8 mouse cellular contexts compared by ENCODE assay signal in genomic region chr9:55937224-55937663, GRCm38 (mm10). TPM values are rescaled to one million over a fixed set of nuclear protein-coding genes. Genes with fewer than 3 reads are reported as not detected.
DNase-seq lines count a peak whose midpoint lies in the region; ATAC-seq and TF ChIP-seq lines count a peak whose summit lies in the region.

No protein-coding gene starts in this region.

- H3K4me2 ChIP-seq in lung, embryonic 14.5 days: peak overlapping the region; percentile 71
- peak overlapping the region; percentile 69 for H3K4me2 ChIP-seq in forebrain, postnatal 0 days (ENCODE audit: low read depth)
- H3K4me2 ChIP-seq in neural tube, embryonic 11.5 days (ENCODE audit: low read depth): peak overlapping the region; percentile 63

- no peaks in the 10 kb centered on the region for H3K9me3 ChIP-seq in lung, embryonic 14.5 days (ENCODE audit: low read depth, low read length)
- no peaks in the 10 kb centered on the region for H3K9me3 ChIP-seq in forebrain, postnatal 0 days (ENCODE audit: low read length)
- no peaks in the 10 kb centered on the region for H3K9me3 ChIP-seq in neural tube, embryonic 11.5 days (ENCODE audit: control insufficient read depth, low read length)

- 0 out of 2 replicates have a peak, but pooled peaks have one; percentile 7 for TF ChIP-seq CTCF in lung, embryonic 14.5 days (IDR thresholded peaks at IDR 0.05; ENCODE audit: low read depth)
- no peak for TF ChIP-seq CTCF in bone marrow macrophage, adult 2 months (IDR thresholded peaks at IDR 0.05; ENCODE audit: low read depth, low read length)
- peak; percentile 36 for TF ChIP-seq CTCF in forebrain, postnatal 0 days (IDR thresholded peaks at IDR 0.05; ENCODE audit: low read depth)

- H3K27me3 ChIP-seq in lung, embryonic 14.5 days (ENCODE audit: insufficient read depth, low read length): no peaks in the 10 kb centered on the region
- H3K27me3 ChIP-seq in forebrain, postnatal 0 days (ENCODE audit: insufficient read depth, low read length): no peaks in the 10 kb centered on the region
- H3K27me3 ChIP-seq in neural tube, embryonic 11.5 days (ENCODE audit: control insufficient read depth, insufficient read depth, low read length): no peaks in the 10 kb centered on the region

- TF ChIP-seq POLR2A in bone marrow macrophage, adult 2 months (IDR thresholded peaks at IDR 0.05; ENCODE audit: borderline replicate concordance, low read depth, low read length): no peak

- DNase-seq in lung, embryonic 14.5 days: peak; percentile 22
- DNase-seq in lung, postnatal 14 days: no peak
- DNase-seq in forebrain, postnatal 0 days: peak; percentile 52
- peak; percentile 24 to 31 for DNase-seq in kidney, postnatal 4 days
- peak; percentile 10 for DNase-seq in neural tube, embryonic 11.5 days (ENCODE audit: low spot score)
- DNase-seq in gastrocnemius, postnatal 4 days (ENCODE audit: low spot score in 2 of 2): no peak
- no peak for DNase-seq in adipocyte (ENCODE audit: low spot score)

- H3K27ac ChIP-seq in lung, embryonic 14.5 days (ENCODE audit: low read depth): peak overlapping the region; percentile 85
- no peak overlapping the region for H3K27ac ChIP-seq in bone marrow macrophage, adult 2 months (ENCODE audit: insufficient read depth, low read depth, low read length)
- peak overlapping the region; percentile 86 for H3K27ac ChIP-seq in forebrain, postnatal 0 days (ENCODE audit: low read depth, low read length)
- H3K27ac ChIP-seq in neural tube, embryonic 11.5 days (ENCODE audit: low read depth, low read length): no peak overlapping the region

- 41% methylated on average over 5 of the region's 5 CpGs for WGBS in lung, embryonic 14.5 days
- 25% methylated on average over 5 of the region's 5 CpGs for WGBS in forebrain, postnatal 0 days
- WGBS in neural tube, embryonic 11.5 days: 43% methylated on average over 5 of the region's 5 CpGs

- H3K4me3 ChIP-seq in lung, embryonic 14.5 days (ENCODE audit: low read depth, low read length): peak overlapping the region; percentile 71
- H3K4me3 ChIP-seq in bone marrow macrophage, adult 2 months (ENCODE audit: insufficient read depth, low read length): peak overlapping the region; percentile 87
- peak overlapping the region; percentile 76 for H3K4me3 ChIP-seq in forebrain, postnatal 0 days (ENCODE audit: low read depth, low read length)
- H3K4me3 ChIP-seq in neural tube, embryonic 11.5 days (ENCODE audit: low read depth, low read length): peak overlapping the region; percentile 58

- peak overlapping the region; percentile 76 for H3K9ac ChIP-seq in lung, embryonic 14.5 days
- peak overlapping the region; percentile 90 for H3K9ac ChIP-seq in forebrain, postnatal 0 days
- H3K9ac ChIP-seq in neural tube, embryonic 11.5 days (ENCODE audit: low read length): peak overlapping the region; percentile 81

- ATAC-seq in lung, embryonic 14.5 days (ENCODE audit: insufficient read depth): no peak
- no peak for ATAC-seq in forebrain, postnatal 0 days
- ATAC-seq in neural tube, embryonic 11.5 days (ENCODE audit: insufficient read depth, low FRiP score, low TSS enrichment): no peak

- H3K4me1 ChIP-seq in lung, embryonic 14.5 days (ENCODE audit: insufficient read depth): no peaks in the 10 kb centered on the region; the same call in 1 of the 2 replicates
- peaks cover 13% of the 10 kb centered on the region for H3K4me1 ChIP-seq in bone marrow macrophage, adult 2 months (ENCODE audit: control insufficient read depth, insufficient read depth, low read length)
- peaks cover 4% of the 10 kb centered on the region; the same call in 1 of the 2 replicates for H3K4me1 ChIP-seq in forebrain, postnatal 0 days (ENCODE audit: insufficient read depth)
- H3K4me1 ChIP-seq in neural tube, embryonic 11.5 days (ENCODE audit: control insufficient read depth, insufficient read depth, low read length): peaks cover 5% of the 10 kb centered on the region; the same call in 1 of the 2 replicates

- H3K36me3 ChIP-seq in lung, embryonic 14.5 days (ENCODE audit: insufficient read depth): no peaks in the 10 kb centered on the region
- no peaks in the 10 kb centered on the region for H3K36me3 ChIP-seq in forebrain, postnatal 0 days (ENCODE audit: insufficient read depth)
- no peaks in the 10 kb centered on the region for H3K36me3 ChIP-seq in neural tube, embryonic 11.5 days (ENCODE audit: control insufficient read depth, insufficient read depth, low read length)

RNA-seq across cellular contexts. Expression of gene Scaper, which starts 0.7 kb away (rescaled TPM):
- 6.0 and 7.1 TPM in 2 replicates for polyA plus RNA-seq in lung, embryonic 14.5 days (2014; fragmentation: Nextera tagmentation; extraction: Ambion mirVana)
- 11.6 and 12.1 TPM in 2 replicates for polyA plus RNA-seq in bone marrow macrophage, adult 2 months (2012; ENCODE audit: insufficient read depth, insufficient read length, missing spikeins)
- total RNA-seq in forebrain, postnatal 0 days (2014; rRNA removed): 43.3 and 48.8 TPM in 2 replicates
- polyA plus RNA-seq in forebrain, postnatal 0 days (2015; fragmentation: Nextera tagmentation; extraction: Ambion mirVana): 25.2 and 33.0 TPM in 2 replicates
- polyA plus RNA-seq in neural tube, embryonic 11.5 days (2014; fragmentation: Nextera tagmentation; extraction: Ambion mirVana): 13.2 and 13.7 TPM in 2 replicates
- 10 to 100 TPM; 14.1 to 14.3 TPM for total RNA-seq in gastrocnemius, postnatal 4 days (2021)

Comparison
In these comparisons a context has a peak if more than half of its experiments do, and no peak if none do; other contexts are left out.
1. DNase-seq: peak in lung, embryonic 14.5 days (single experiment), forebrain, postnatal 0 days (single experiment), kidney, postnatal 4 days (2 of 2) and neural tube, embryonic 11.5 days (single experiment); none in lung, postnatal 14 days (single experiment), gastrocnemius, postnatal 4 days (0 of 2) and adipocyte (single experiment).
2. H3K27ac ChIP-seq: peak in lung, embryonic 14.5 days (single experiment) and forebrain, postnatal 0 days (single experiment); none in bone marrow macrophage, adult 2 months (single experiment) and neural tube, embryonic 11.5 days (single experiment).
3. Peak in every context shown above with its lines, with median percentiles within 50 percentile points of each other: H3K4me2 ChIP-seq, H3K4me3 ChIP-seq and H3K9ac ChIP-seq.